ENCODE assay signal across 22 mouse cellular contexts in the genomic region with DNA sequence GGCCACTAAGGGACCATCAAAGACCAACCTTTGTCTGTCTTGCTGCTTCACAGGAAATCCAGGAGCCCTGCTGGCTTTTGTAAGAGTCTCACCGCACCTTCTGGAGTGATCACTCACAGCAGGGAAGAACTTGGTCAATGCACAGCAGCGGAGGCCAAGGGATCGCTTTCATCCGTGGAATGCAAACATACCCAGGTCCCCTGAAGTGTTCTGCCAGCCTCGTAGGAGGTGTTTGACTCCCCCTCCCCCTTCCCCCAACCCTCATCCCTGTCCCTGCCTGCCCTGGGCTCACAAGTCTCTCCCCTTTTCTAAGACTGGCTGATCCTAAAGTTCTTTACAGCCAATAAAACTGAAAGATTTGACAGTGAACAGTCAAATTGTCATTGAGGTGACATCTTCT. TPM values are rescaled to one million over a fixed set of nuclear protein-coding genes. Genes with fewer than 3 reads are reported as not detected.
DNase-seq lines count a peak whose midpoint lies in the region; ATAC-seq and TF ChIP-seq lines count a peak whose summit lies in the region.
"Had no signal": no experiment of that assay in that cellular context is flagged by ENCODE, and none has a peak within 500 bp of the region (broad histone marks: within the 10 kb centered on the region; RNA-seq: fewer than 3 reads in every experiment).

No protein-coding gene starts in this region.

- no peaks in the 10 kb centered on the region for H3K27me3 ChIP-seq in lung, embryonic 15.5 days
- H3K27me3 ChIP-seq: CH12.LX; embryonic facial prominence, embryonic 15.5 days; forebrain, embryonic 15.5 days; heart, embryonic 15.5 days; hindbrain, embryonic 15.5 days had no signal

- peak overlapping the region; percentile 85 for H3K27ac ChIP-seq in lung, embryonic 15.5 days
- no peak overlapping the region for H3K27ac ChIP-seq in left cerebral cortex, adult 2 months
- H3K27ac ChIP-seq: embryonic facial prominence, embryonic 15.5 days; forebrain, embryonic 15.5 days; heart, adult 2 months; heart, embryonic 15.5 days; hindbrain, embryonic 15.5 days had no signal

- WGBS in lung, adult 2 months: 34% methylated on average over 5 of the region's 5 CpGs
- WGBS in lung, embryonic 15.5 days: 12% methylated on average over 5 of the region's 5 CpGs

- no peaks in the 10 kb centered on the region; the same call in 1 of the 2 replicates for H3K4me1 ChIP-seq in lung, adult 2 months (ENCODE audit: control insufficient read depth, insufficient read depth, low read length)
- H3K4me1 ChIP-seq in lung, embryonic 15.5 days: peaks cover 8% of the 10 kb centered on the region; the same call in 1 of the 2 replicates
- H3K4me1 ChIP-seq: forebrain, embryonic 15.5 days; hindbrain, embryonic 15.5 days had no signal

- peak; percentile 32 to 65 for DNase-seq in lung, adult 18-20 months
- DNase-seq in lung, adult 2 months: no peak
- peak; percentile 55 for DNase-seq in R1 (ENCODE audit: low read depth, low spot score)
- peak; percentile 50 for DNase-seq in lung, postnatal 25 days (ENCODE audit: low spot score)
- DNase-seq in urinary bladder, postnatal 25 days (ENCODE audit: low spot score): no peak
- no peak for DNase-seq in liver
- DNase-seq in left cerebral cortex, adult 2 months (ENCODE audit: extremely low spot score in 1 of 2, low spot score in 2 of 2): no peak
- DNase-seq: adrenal gland, postnatal 14 days; cerebellum, adult 11-12 months; cerebellum, adult 9-11 months; cerebellum, postnatal 36 days; gastrocnemius, postnatal 10 days; heart, adult 2 months; heart, postnatal 14 days had no signal

- intact Hi-C loops in left cerebral cortex, adult 2 months (cut with DNase I): no loop called here

- peak overlapping the region; percentile 6; the same call in 1 of the 2 replicates for H3K4me2 ChIP-seq in lung, embryonic 15.5 days
- H3K4me2 ChIP-seq: embryonic facial prominence, embryonic 15.5 days; forebrain, embryonic 15.5 days; heart, embryonic 11.5 days; heart, embryonic 15.5 days; hindbrain, embryonic 15.5 days had no signal

- no peak overlapping the region for H3K9ac ChIP-seq in lung, embryonic 15.5 days
- H3K9ac ChIP-seq: embryonic facial prominence, embryonic 15.5 days; forebrain, embryonic 15.5 days; heart, embryonic 15.5 days; hindbrain, embryonic 15.5 days had no signal

- no peaks in the 10 kb centered on the region for H3K36me3 ChIP-seq in lung, embryonic 15.5 days
- H3K36me3 ChIP-seq: embryonic facial prominence, embryonic 15.5 days; forebrain, embryonic 15.5 days; heart, embryonic 15.5 days; hindbrain, embryonic 15.5 days had no signal

- no peak for TF ChIP-seq POLR2A in lung, adult 2 months (IDR thresholded peaks at IDR 0.05; ENCODE audit: borderline replicate concordance, extremely low read depth, low read depth, low read length)

- no peak overlapping the region for H3K4me3 ChIP-seq in lung, adult 2 months (replicated peaks; ENCODE audit: extremely low read depth, low read depth, low read length)
- H3K4me3 ChIP-seq in lung, embryonic 15.5 days: no peak overlapping the region
- no peak overlapping the region for H3K4me3 ChIP-seq in left cerebral cortex, adult 2 months
- H3K4me3 ChIP-seq: embryonic facial prominence, embryonic 15.5 days; erythroblast, embryonic 14.5 days; forebrain, embryonic 15.5 days; heart, adult 2 months; heart, embryonic 15.5 days; hindbrain, embryonic 15.5 days had no signal

- ATAC-seq in lung, embryonic 15.5 days (ENCODE audit: borderline replicate concordance, extremely low read depth, low FRiP score, low TSS enrichment): peak; percentile 60
- ATAC-seq: forebrain, embryonic 15.5 days had no signal

- H3K9me3 ChIP-seq in lung, embryonic 15.5 days: no peaks in the 10 kb centered on the region
- H3K9me3 ChIP-seq: embryonic facial prominence, embryonic 15.5 days; forebrain, embryonic 15.5 days; heart, embryonic 15.5 days; hindbrain, embryonic 15.5 days had no signal

- no peak for TF ChIP-seq CTCF in lung, adult 2 months (IDR thresholded peaks at IDR 0.05; ENCODE audit: insufficient read depth, low read length)
- no peak for TF ChIP-seq CTCF in left cerebral cortex, adult 2 months (IDR thresholded peaks at IDR 0.05)

RNA-seq across cellular contexts. Expression of gene Frat1, which starts 8.3 kb away (rescaled TPM):
- polyA plus RNA-seq in lung, adult 2 months (2012; rRNA removed): 3.6 and 4.7 TPM in 2 replicates
- 7.2 and 7.3 TPM in 2 replicates for polyA plus RNA-seq in lung, embryonic 15.5 days (2015; fragmentation: Nextera tagmentation; extraction: Ambion mirVana)
- total RNA-seq in left cerebral cortex, adult 2 months (2021): 10 to 100 TPM; 14.5 to 17.7 TPM

RNA-seq across cellular contexts. Expression of gene Arhgap19, which starts 19.6 kb away (rescaled TPM):
- polyA plus RNA-seq in lung, adult 2 months (2012; rRNA removed): 1.3 and 2.2 TPM in 2 replicates
- polyA plus RNA-seq in lung, embryonic 15.5 days (2015; fragmentation: Nextera tagmentation; extraction: Ambion mirVana): 29.8 and 30.8 TPM in 2 replicates
- total RNA-seq in left cerebral cortex, adult 2 months (2021): 1 to 10 TPM; 3.0 to 3.3 TPM

RNA-seq across cellular contexts. Expression of gene Frat2, which starts 26.5 kb away (rescaled TPM):
- 3.3 and 4.3 TPM in 2 replicates for polyA plus RNA-seq in lung, adult 2 months (2012; rRNA removed)
- 4.1 and 4.4 TPM in 2 replicates for polyA plus RNA-seq in lung, embryonic 15.5 days (2015; fragmentation: Nextera tagmentation; extraction: Ambion mirVana)
- 1 to 10 TPM; 7.7 to 8.4 TPM for total RNA-seq in left cerebral cortex, adult 2 months (2021)

Comparison
In these comparisons a context has a peak if more than half of its experiments do, and no peak if none do; other contexts are left out.
1. DNase-seq: peak in lung, adult 18-20 months (2 of 2), R1 (single experiment) and lung, postnatal 25 days (single experiment); none in lung, adult 2 months (single experiment), urinary bladder, postnatal 25 days (single experiment), liver (single experiment) and left cerebral cortex, adult 2 months (0 of 2).